Mouse (Mus musculus): Measurements from ENCODE around the gene Tuba1c. TPM values are rescaled to one million over a fixed set of nuclear protein-coding genes. Genes with fewer than 3 reads are reported as not detected.

Tuba1c gene
- total and polyA plus RNA-seq, 3 experiments, result 129 to 163 TPM; not detected in 1

DNA sequence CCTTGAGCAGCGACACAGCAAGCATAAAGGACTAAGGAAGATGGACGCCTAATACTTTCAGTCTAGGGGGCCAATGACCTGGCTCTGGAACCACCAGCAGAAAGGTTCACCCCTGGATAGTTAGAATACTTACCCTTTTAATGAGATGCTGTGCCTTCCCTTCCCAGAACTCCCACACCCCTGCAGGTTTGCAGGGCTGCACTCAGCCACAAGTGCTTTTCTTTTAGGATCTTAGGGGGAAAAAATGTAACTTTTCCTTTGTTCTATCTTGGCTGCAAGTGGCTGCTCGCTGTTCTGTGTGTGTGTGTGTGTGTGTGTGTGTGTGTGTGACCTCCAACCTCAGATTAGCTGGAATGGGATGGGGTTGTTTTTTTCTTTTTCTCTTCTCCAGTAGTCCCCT, 40.9 kb upstream of the Tuba1c start:
- Histone ChIP-seq H3K4me1 (ENCODE audit: control insufficient read depth in 1 of 2, insufficient read depth in 2 of 2, low read length in 2 of 2) (peaks cover 8 to 9% of the 10 kb centered on the region in 2 experiments), H3K9me3 (replicated peaks; ENCODE audit: insufficient read depth, low read length) (no peaks in the 10 kb centered on the region), H3K9ac (ENCODE audit: control insufficient read depth, low read depth, low read length, poor library complexity, severe bottlenecking) (no peak overlapping the region), H3K36me3 (ENCODE audit: control insufficient read depth in 1 of 2, insufficient read depth in 2 of 2, low read length in 2 of 2) (peaks cover 0 to 9% of the 10 kb centered on the region in 2 experiments; a peak in 2 of 4 replicates), H3K79me2 (ENCODE audit: control insufficient read depth, insufficient read depth, low read length, poor library complexity) (peaks cover 6% of the 10 kb centered on the region; the same call in 1 of the 2 replicates), H3K27me3 (ENCODE audit: control insufficient read depth in 1 of 2, insufficient read depth in 2 of 2, low read length in 2 of 2) (no peaks in the 10 kb centered on the region), H3K4me3 (ENCODE audit: control insufficient read depth in 1 of 2, insufficient read depth in 1 of 2, low read depth in 2 of 2, low read length in 2 of 2) (no peak overlapping the region), H3K27ac (ENCODE audit: control insufficient read depth, low read depth, low read length) (no peak overlapping the region)
- TF ChIP-seq NRF1 (IDR thresholded peaks at IDR 0.05; ENCODE audit: insufficient read depth, low read depth, low read length, poor library complexity, severe bottlenecking) (no peak), CTCF (IDR thresholded peaks at IDR 0.05 in 2 of 3, conservative IDR thresholded peaks at IDR 0.05 in 1 of 3; ENCODE audit: control insufficient read depth in 1 of 3, insufficient read depth in 1 of 3, low read depth in 2 of 3, low read length in 3 of 3, poor library complexity in 1 of 3, severe bottlenecking in 1 of 3) (no peak), GATA1 (IDR thresholded peaks at IDR 0.05; ENCODE audit: low read depth, low read length) (no peak), SMC3 (IDR thresholded peaks at IDR 0.05; ENCODE audit: low read depth, low read length) (no peak)
- no peak for DNase-seq (ENCODE audit: low read depth, low spot score)

DNA sequence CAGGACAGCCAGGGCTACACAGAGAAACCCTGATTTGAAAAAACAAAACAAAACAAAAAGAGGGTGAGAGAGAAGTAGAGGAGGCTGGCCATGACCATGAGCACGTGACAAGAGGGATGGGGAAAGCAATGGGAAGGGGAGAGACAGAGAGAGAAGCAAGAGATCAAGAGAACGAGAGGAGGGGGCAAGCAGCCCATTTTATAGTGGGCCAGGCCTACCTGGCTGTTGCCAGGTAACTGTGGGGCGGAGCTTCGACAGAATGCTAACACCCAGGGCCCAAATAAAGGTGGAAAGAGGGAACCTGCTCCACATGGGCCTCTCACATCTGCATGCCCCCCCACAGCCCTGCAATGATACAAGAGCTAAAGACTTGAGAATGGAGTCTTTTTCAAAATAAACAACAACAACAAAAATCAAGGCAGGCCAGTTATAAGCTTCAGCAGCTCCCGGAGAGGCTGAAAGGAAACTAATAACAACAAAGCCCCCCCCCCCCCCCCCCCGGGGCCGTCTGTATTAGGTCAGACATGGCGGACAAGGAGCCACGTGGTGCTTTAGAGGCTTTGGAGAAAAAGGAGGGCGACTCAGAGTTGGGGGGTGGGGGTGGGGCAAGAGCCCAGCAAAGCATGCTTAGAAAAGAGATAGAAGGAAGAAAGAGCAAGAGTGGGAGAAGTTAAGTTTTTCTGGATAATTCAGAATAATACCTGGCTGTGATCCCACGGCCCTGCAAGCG, 39.8 kb upstream of the Tuba1c start:
- H3K4me1 ChIP-seq (ENCODE audit: control insufficient read depth in 1 of 2, insufficient read depth in 2 of 2, low read length in 2 of 2), result peaks cover 3 to 13% of the 10 kb centered on the region in 2 experiments
- H3K27me3 ChIP-seq (ENCODE audit: control insufficient read depth in 1 of 2, insufficient read depth in 2 of 2, low read length in 2 of 2), result no peaks in the 10 kb centered on the region
- no peak for DNase-seq (ENCODE audit: low read depth, low spot score)
- H3K36me3 ChIP-seq (ENCODE audit: control insufficient read depth in 1 of 2, insufficient read depth in 2 of 2, low read length in 2 of 2), result peaks cover 0 to 6% of the 10 kb centered on the region in 2 experiments; a peak in 1 of 4 replicates
- H3K9ac ChIP-seq (ENCODE audit: control insufficient read depth, low read depth, low read length, poor library complexity, severe bottlenecking), result no peak overlapping the region
- H3K4me3 ChIP-seq (ENCODE audit: control insufficient read depth in 1 of 2, insufficient read depth in 1 of 2, low read depth in 2 of 2, low read length in 2 of 2), result no peak overlapping the region
- TF ChIP-seq MAZ (IDR thresholded peaks at IDR 0.05; ENCODE audit: low read depth, low read length), result no peak
- no peak for TF ChIP-seq UBTF (IDR thresholded peaks at IDR 0.05; ENCODE audit: borderline replicate concordance, insufficient read depth, low read depth, low read length)
- no peak for TF ChIP-seq TBP (IDR thresholded peaks at IDR 0.05; ENCODE audit: low read depth, low read length)
- no peak for TF ChIP-seq RCOR1 (IDR thresholded peaks at IDR 0.05; ENCODE audit: low read depth, low read length)
- TF ChIP-seq SIN3A (IDR thresholded peaks at IDR 0.05; ENCODE audit: low read length), result no peak
- no peak for TF ChIP-seq CHD1 (IDR thresholded peaks at IDR 0.05; ENCODE audit: low read depth, low read length)
- no peak for TF ChIP-seq MXI1 (IDR thresholded peaks at IDR 0.05; ENCODE audit: low read depth, low read length)
- TF ChIP-seq USF2 (IDR thresholded peaks at IDR 0.05; ENCODE audit: borderline replicate concordance in 1 of 2, insufficient read depth in 1 of 2, low read depth in 1 of 2, low read length in 2 of 2), result no peak
- TF ChIP-seq ETS1 (IDR thresholded peaks at IDR 0.05; ENCODE audit: low read depth, low read length), result no peak
- no peak for TF ChIP-seq ZMIZ1 (IDR thresholded peaks at IDR 0.05; ENCODE audit: low read depth, low read length)
- no peak for TF ChIP-seq MAX (IDR thresholded peaks at IDR 0.05; ENCODE audit: low read length)
- TF ChIP-seq CTCF (IDR thresholded peaks at IDR 0.05 in 2 of 3, conservative IDR thresholded peaks at IDR 0.05 in 1 of 3; ENCODE audit: control insufficient read depth in 1 of 3, insufficient read depth in 1 of 3, low read depth in 2 of 3, low read length in 3 of 3, poor library complexity in 1 of 3, severe bottlenecking in 1 of 3), result no peak
- H3K27ac ChIP-seq (ENCODE audit: control insufficient read depth, low read depth, low read length), result no peak overlapping the region
- no peaks in the 10 kb centered on the region for H3K9me3 ChIP-seq (replicated peaks; ENCODE audit: insufficient read depth, low read length)
- H3K79me2 ChIP-seq (ENCODE audit: control insufficient read depth, insufficient read depth, low read length, poor library complexity), result peaks cover 6% of the 10 kb centered on the region; the same call in 1 of the 2 replicates
